Mouse (Mus musculus) embryo, embryonic 10 days (tissue): ENCODE results near the gene Crocc2.
A peak's percentile ranks its signal among the peaks of the same experiment; 100 is the strongest.

ENCODE experiments used
- DNase-seq: peaks from one replicate; pipeline ENCODE4 v3.0.0-alpha.2; 2015; ENCODE audit warnings: low spot score

The Crocc2 gene

DNA sequence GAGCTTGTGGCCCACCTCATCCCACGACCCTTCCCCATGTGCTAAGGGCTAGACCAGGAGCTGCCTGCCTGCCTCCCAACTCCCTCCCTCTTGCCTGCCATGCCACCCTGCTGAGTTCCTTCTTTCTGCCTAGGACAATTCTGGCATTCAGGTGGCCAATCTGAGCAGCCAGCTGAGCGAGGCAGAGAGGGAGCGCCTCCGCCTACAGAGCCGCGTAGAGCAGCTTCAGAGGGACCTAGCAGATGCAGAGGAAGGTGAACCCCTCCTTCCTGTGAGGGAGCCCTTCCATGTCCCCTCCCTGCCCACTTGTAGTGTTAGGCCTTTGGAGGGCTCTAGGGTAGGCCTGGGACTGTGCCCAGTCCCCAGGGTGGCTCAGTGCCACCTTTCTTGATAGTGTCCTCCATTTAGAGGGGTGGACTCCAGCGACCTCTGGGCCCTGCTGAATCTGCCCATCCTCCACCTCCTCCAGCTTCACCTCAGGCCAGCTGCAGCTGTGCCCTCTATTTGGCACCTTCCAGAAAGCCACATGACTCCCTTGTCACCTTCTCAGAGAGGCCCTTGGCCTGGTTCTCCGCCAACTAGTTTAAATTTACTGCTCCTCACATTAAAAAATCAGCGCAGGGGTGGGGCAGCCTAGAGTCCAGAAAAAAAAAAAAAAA, 48.4 kb downstream of the Crocc2 start:
- no peak for DNase-seq

DNA sequence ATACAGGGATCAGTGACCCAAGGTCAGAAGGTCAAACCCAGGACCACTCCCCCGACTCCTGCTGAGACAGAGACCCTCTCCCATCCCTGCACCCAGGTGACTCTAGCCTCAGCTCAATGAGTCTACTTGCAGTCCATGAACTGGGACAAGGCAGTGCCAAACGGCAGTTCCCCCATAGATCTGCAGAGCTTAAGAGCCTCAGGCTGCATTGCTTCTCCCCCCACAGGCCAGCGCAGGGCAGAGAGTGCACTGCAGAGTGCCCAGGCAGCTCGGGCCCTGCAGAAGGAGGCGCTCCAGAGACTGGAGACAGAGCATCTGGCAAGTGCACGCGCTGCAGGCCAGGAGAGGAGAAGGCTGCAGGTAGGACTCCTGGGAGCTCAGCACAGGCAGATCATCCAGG, 49.0 kb downstream of the Crocc2 start:
- no peak for DNase-seq

DNA sequence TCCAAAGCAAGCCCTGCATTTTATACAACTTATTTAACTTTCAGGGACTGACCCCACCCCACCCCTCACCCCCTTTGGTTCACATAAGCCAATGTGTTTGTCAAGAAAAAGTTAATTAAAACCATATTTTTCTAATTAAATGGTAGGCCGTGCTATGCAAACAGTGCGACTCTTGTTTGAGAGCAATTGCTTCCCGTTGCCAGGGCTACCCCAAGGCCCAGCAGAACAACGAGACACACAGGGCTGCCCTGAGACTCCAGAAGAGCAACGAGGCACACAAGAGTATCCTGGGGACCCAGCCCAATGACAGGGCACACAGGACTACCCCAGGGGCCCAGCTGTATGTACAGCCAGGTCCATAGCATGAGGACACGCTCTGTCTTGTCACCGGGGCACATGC, 52.3 kb downstream of the Crocc2 start:
- peak; percentile 35 for DNase-seq

DNA sequence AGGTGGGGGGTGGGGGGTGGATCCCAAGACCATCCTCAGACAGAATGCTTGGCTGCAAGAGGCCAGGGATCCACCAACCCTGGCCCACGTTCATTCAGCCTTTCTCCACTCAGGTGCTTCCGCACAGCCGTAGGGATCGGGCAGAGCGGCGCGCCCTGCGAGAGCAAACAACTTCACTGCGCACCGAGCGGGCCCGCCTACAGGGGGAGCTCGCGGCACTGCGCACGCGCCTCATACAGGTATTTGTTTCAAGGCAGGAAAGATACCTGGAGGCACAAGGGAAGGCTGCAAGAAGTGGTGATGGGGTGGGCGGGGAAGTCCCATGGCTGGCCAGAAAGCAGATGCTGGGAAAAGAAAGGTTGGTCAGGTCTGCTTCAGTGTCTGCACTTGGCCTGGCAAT, 55.4 kb downstream of the Crocc2 start:
- peak; percentile 61 for DNase-seq

DNA sequence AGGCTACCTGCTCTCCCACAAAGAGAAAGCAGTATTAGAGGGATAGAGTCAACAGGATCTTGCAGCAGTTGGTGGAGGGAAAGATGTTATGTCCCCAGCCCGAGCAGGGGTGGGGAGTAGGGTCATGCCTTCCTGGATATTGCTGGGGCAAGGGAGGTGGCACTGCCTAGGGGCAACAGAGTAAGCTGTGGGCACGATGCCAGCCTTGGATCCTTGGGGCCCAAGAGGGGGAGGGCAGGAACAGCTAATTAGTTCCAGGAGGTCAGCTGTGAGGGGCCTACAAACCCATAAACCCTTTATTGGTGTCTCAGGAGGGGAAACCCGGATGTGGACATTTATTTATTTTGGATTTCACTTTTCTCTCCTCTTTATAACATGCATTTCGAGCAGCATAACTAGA, 56.7 kb downstream of the Crocc2 start:
- no peak for DNase-seq

DNA sequence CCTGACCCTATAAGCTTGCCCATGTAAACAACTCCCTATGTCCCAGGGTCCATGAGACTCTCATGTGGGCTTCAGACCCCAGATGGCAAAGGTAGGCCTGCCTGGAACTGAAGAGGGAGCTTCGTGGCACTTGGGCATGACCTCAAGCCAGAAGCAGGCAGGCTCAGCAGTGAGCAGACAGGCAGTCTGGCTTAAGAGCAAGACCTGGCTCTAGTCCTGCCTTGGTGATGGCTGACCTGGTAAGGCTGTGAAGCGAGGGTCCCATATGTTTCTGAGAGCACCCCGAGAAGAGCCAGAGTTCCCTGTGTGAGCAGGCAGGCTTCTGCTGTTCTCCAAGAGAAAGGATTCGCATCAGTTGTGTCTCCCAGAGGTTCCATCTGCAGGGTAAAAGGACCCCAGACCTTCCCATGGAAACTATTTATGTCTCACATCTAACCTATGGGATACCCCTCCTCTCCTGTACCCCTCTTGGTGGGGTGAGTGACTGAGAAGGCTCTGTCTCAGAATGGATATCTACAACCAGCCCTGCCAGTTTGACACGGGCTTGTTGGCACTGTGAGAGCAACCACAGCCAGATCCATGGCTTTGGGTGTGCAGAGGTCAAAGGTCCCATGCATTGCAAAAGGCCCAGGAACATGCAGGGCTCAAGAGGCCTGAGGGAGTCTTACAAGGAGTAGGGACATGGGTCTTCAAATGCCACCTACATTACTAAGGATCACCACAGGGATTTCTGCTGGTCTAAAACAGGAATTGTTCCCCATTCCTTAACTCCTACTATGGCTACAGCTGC, 57.4 kb downstream of the Crocc2 start:
- no peak for DNase-seq

DNA sequence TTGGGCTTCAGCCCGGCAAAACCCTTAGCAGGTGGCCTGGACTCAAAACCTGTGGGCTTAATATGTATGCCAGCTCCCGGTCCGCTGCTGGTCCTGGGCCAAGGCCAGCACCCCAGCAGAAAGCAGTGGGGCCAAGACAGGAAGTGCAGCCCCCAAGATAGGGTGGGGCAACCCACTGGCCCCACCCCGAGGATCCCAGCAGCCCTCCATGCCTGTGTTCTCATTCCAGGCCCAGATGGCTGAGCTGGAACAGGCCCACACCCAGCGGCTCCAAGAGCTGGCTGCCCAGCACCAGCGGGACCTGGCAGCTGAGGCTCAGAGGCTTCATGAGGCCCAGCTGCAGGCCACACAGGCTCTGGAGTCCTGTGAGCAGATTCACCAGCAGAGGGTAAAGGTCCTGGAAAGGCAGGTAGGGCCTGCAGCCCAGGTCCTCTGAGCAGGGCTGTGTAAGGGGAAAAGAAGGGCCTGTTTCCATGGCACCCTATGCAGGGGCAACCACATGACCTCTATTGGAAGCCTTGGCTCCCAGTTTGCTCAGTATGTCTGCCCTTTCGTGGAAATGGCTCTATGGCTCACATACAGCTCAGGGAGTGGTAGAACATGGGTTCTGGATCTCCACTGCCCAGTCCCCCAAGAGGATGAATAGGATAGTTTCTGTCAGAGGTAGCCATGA, 58.9 kb downstream of the Crocc2 start:
- no peak for DNase-seq

DNA sequence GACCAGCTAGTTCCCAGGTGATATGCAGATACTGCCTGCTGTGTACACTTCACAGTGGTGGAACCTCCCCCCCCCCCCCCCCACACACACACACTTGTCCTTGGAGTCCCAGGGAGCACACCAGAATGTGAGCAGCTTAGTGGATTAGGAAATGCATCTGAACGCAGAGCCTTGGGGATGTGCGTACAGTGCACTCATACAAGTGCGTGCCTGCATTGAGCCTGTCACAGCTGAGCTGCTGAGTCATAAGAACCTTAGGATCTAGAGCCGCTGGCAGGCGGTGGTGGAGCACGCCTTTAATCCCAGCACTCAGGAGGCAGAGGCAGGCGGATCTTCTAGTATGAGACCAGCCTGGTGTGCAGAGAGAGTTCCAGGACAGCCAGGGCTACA, 59.4 kb downstream of the Crocc2 start:
- no peak for DNase-seq

DNA sequence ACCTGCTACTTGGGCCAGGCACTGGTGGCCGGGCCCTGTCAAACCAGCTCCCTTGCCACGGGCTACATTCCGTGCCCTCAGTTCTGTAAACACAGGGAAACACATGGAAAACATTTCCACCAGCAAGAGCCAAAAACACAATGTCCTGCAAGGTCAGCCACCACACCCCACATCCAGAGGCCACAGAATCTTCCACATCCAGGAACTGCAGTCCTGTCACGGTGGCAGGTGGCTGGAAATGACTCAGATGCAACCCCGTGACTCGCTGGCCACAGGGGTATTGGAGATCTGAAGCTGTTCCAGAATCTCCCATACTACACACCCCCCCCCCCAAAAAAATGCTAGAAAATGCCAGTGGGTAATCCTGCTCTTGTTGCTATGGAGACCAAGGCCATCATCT, 60.7 kb downstream of the Crocc2 start:
- no peak for DNase-seq

DNA sequence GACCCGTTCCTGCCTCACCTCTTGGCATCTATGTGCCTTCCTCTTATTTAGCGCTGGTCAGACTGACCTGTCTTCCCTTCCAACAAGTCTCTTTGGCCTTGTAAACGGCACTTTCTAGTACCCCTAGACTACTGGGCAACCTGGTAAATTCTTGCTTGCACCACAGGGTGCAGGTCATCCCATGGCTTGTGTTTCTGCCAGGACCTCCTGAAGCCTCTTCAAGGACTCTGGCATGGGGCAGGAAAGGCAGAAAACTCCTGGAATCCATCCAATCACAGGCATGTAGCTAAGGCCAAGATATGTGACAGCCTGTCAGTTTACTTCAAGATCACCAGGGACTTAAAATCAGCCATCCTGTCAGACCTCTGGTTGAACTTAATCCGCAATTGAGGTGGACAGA, 61.1 kb downstream of the Crocc2 start:
- DNase-seq, result no peak

DNA sequence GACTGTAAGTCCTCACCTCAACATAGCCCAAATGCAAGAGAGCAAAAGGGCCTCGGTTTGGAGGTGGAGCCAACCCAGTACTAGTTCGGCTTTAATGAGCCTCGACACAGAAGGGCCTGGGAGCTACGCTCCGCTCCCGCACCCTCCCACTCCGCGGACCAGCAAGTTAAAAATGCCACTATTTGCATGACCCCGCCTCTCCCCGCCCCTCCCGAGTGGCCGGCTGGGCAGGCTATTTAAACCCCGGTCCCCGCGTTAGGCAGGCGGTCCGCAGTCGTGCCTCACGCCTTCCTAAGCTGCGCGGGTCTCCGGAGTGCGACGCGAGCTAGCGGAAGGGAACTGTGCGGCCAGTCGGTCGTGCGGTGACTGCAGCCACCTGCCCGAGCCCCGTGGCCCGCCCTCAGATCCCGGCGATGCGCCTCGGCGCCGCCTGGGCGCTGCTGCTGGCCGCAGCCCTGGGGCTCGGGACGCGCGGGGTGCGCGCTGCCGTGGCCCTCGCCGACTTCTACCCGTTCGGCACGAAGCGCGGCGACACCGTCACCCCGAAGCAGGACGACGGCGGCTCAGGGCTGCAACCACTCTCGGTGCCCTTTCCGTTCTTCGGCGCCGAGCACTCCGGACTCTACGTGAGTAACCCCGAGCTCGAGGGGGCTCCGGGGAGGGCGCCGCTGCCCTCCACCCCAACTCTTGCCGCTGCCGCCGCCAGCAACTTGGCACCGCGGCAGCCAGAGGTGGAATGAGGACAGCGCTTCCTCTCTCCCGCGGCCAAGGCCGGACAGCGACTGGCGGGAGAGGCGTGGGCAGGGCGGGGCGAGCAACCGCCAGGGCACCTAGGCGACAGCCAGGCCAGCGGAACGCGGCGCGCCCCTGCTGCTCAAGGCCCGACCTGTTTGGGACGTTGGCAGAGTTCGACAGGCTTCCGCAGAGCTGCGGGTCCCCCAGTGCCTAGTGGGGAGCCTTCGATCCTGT, 67.3 kb downstream of the Crocc2 start, which contains the start of gene Sned1:
Gene Sned1 (plus strand): TSS at position 266 of the 969 bp plus-strand sequence.
- peak; percentile 90 for DNase-seq

DNA sequence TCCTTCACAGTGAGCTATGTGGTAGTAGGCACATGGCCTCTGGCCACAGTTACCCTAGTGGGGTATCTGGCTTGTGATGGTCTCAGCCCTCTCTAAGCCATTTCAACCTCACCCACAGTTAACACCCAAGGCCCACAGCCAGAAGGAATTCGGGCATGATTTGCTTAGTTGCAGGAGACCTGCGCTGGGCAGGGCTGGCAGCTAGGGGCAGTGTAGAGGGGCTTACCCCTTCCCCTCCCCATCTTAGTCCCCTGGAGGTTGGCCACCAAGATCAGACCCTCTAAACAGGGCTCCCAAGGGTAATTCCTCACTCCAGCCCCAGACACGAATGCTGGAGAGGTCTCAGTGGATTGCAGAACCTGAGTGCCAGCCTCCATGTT, 68.0 kb downstream of the Crocc2 start:
- DNase-seq, result peak; percentile 56

DNA sequence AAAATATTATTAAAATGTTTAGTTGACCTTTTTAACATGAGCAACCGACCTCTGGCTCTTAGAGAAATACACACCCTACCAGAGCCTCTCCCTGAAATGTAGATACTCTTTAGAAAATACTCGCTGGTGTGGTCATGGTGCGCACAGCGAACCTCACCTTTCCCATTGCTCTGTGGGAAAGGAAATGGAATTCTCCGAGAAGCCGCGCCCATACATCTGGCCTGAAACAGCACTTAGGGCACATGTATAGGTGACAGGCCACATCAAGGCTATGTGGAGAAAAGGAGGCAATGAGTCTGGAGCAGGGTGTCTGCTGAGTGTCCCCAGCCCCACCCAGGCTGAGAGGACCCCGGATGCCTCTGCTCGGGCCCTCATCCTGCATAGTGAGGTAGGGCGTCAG, 69.2 kb downstream of the Crocc2 start:
- no peak for DNase-seq

DNA sequence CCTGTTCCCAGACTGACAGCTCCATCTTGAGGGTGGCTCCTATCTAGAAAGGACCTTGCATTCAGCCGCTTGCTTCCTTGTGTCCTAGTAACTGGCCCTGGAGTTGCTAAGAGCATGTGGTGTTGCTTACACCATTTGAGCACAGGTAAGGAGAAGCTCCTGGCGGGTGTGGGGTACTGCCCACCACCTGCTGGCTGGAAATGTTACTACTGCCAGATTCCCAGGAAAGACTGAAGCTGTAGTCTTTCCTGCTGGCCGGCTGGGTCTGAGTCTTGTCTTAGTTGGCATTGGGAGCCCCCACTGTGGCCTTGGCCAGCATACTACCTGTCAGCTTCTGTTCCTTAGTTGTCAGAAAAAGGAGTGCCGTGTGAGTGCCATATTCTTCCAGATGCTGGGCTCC, 69.7 kb downstream of the Crocc2 start:
- no peak for DNase-seq

DNA sequence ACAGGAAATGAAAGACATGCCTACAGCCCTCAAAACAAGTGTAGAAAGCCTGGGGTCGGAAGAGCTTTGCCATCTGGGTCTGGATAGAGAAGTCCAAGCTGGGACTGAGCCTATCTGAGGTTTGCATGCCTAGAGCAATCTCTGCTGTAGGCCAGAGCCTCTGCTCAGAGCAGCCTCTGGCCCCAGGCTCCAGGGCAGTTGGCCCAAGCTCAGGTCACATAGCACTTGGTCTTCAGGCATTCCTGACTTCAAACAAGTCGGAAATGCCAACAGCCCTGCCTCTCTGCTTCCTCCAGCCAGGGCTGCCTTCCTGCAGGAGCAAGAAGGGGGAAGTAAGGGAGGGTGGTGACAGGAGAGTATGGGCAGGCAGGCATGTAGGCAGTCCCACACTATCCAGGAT, 77.4 kb downstream of the Crocc2 start:
- DNase-seq, result no peak

DNA sequence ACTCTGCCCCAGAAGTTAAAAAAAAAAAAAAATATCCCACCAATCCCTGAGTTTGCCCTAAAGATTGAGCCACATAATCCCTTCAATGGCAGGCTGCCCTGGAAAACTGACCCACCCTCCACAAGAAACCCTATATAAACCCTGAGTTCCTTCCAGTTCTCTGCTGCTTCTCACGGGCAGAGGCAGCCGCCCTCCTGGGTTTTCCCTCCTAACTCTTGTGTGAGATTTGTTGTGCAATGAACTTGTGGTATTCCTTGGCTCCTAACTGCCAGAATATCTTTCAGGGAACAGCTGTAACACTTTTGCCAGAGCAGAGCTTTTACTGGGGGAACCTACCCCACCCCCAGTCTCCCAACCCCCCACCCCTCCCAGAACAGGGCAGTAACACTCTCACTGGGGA, 84.1 kb downstream of the Crocc2 start:
- DNase-seq, result no peak

DNA sequence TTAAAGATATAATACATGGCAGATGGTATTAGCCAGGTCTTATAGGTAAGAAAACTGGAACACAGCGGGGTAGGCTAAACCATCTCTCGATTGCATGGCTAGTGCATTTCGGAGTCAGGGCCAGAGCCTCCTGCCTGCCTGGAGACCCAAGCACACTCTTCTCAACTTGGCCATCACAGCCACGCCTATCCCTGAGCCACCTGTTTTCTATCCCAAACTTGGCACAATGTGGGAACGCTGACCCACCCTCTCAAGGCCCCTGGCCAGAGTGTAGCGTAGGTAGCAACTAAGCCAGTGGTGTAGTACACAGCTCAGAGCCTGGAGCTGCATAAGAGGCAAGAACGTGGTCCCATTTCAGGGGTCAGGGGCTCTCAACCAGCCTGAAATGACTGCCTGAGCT, 87.2 kb downstream of the Crocc2 start:
- no peak for DNase-seq

DNA sequence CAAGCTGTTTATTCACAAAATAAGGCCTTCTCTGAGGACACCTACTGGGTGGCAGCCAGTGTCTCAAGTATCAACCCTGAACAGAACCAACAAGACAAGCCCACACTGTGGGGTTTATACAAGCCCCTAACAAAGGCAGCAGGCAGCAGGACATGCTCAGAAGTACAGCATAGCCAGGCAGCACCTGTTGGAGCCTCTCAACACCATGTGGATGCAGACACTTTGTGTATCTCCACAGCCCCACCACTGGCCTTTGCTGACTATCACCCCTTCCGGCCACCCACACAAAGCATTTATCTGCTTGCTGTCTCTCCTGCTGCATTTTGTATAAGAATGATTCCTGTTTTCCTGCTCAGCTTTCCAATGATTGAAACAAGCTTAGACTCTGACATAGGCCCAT, 89.0 kb downstream of the Crocc2 start:
- no peak for DNase-seq

DNA sequence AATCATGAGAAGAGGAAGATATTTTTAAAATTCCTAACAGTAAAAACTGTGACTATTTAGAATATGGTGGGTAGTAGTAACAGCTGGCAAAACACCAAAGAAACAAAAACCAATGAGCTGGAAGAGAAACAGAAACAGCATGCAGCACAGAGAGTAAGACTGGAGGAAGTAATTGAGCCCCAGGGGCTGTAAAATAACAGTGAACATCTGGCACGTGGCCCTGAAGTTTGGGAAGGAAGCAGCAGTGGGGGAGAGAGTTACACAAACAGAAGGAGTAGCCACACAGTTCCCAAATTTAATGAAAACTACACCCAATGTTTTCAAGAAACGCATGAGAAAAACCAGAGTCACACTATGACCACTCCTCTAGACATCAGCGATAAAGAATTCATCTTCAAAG, 98.7 kb downstream of the Crocc2 start:
- peak; percentile 37 for DNase-seq

DNA sequence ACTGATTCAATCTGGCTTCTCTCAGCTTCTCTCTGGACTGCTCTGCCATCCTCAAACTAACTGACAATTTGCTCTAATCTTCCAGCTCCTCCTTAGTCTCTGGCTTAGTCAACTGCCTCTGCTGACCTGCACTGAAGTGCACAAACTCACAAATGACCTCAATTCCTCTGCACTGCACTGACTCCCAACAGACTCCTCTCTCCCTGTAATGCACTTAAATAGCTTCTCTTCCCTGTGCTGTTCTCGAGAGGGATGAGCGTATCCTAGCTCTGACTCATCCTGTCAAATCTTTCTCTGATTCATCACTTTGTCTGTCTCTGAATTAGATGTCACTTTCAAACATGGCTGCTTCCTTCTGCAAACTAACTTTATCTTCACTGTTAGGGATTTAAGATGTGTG, 99.7 kb downstream of the Crocc2 start:
- DNase-seq, result no peak

DNA sequence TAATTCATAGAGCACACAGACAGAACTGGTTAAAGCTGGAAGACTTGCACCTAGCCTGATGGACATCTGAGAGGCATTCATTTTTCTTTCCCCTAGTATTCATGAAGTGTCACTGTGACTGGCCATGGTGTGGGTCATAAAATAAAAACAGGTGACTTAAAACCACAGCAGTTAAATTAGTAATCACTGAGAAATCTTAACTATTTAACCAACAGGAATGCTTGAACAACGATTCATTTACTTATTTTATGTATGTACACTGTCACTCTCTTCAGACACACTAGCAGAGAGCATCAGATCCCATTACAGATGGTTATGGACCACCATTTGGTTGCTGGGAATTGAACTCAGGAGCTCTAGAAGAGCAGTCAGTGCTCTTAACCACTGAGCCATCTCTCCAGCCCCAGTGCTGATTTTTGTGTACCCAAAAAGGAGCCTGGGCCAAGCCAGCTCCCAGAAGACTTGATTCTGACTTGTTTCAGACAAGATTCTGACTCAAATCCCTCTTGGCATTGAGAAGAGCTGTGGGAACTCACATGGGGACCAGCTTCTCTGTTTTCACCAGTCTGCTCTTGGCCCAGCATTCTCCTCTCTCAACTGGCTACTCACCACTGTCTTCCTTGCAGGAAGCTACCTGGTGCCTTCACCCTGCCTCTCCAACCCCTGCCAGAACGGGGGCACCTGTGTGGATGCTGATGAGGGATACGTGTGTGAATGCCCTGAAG, 102.2 kb downstream of the Crocc2 start:
- DNase-seq, result no peak
